Mouse (Mus musculus) thymus, postnatal 0 days (tissue): ENCODE results near the gene Ywhag. TPM values are rescaled to one million over a fixed set of nuclear protein-coding genes. Genes with fewer than 3 reads are reported as not detected.

Experiments used
- DNase-seq: peaks from one replicate; pipeline ENCODE4 v3.0.0-alpha.2; 2015; ENCODE audit warnings: low spot score
- polyA plus RNA-seq: library from polyadenylated mRNA; unstranded; fragments of >200 nt; fragmentation: Nextera tagmentation; extraction: Ambion mirVana; gene quantifications from 2 replicates; pipeline ENCODE4 v1.2.1, GENCODE M21; 2015

Gene Ywhag
- polyA plus RNA-seq, 1 experiment from 2014 or later, result 69.8 TPM

DNA sequence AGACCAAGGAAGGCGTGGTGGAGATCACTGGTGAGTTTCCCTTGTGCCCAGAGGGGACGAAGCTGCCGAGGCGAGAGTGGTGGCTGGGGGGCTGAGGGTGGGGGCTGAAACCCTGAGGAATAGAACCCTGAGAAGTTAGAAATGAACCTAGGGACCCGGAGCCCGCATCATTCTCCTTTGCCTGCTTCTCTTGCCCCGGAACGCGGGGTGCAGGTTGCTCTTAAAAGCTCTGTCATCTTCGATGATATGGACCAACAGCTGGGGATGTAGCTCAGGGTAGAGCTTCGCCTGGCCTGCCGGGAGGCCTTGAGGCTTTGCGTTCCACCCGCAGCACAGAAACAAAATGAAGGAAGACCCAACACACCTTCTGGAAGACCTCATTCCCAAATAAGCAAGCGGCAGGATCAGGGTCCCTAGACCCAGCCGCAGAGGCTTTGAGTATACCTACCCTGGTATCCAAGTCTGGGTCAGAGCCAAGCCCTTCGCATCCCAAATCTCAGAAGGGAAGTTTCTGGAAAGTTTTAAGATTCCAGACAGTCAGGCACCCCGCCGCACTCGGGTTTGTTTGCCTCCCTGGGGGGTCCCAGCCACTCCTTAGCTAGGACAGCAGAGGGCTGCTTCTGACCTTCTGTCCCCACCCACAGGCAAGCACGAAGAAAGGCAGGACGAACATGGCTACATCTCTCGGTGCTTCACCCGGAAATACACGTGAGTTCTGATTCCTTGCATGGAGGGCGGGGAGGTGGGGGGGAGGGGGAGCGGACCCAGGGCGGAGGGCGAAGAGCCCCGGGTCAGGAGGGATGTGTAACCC is 45.8 kb downstream of the Ywhag start:
- no peak for DNase-seq

DNA sequence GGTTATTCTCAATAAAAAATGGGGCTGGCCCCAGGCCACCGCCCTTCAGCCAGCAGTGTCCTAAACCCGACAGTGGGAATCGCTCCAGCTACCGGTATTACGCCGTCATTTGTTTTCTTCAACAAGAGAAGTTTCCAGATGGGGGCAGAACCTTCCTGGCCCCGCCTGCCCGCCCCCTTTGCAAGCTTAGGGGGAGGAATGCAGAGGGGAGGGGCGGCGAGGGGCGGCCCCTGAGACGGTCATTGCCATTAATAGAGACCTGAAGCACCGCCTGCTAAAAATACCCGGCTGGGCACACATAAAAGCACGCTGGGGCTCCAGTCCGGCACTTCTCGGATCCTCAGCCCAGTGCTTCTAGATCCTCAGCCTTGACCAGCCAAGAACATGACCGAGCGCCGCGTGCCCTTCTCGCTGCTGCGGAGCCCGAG is 46.7 kb downstream of the Ywhag start, which contains the start of gene Hspb1:
TSS of gene Hspb1 (plus strand) at position 245 of the 428 bp plus-strand sequence.
- no peak for DNase-seq

DNA sequence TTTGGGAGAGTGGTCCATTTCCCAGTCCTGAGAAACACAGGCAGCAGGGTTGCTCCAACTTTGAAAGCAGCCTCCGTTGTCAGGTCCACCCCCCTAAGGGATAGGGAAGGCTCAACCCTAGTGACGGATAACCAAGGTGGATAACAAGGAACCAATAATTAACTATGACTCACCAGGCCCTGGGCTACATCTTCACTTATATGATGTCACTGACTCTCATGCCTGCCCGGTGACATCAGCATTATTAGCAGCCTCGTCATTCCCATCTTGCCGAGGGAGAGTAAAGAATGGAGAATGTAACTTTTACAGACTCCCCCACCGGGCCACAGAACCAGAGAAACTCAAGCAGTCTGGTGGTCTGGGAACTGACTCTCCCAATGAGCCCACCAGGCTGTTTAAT is 49.8 kb downstream of the Ywhag start:
- DNase-seq, result no peak

- DNase-seq, result no peak
Observed at GRCm38 (mm10) chr5:135879449-135880158, 54.8 kb downstream of the Ywhag start.

DNA sequence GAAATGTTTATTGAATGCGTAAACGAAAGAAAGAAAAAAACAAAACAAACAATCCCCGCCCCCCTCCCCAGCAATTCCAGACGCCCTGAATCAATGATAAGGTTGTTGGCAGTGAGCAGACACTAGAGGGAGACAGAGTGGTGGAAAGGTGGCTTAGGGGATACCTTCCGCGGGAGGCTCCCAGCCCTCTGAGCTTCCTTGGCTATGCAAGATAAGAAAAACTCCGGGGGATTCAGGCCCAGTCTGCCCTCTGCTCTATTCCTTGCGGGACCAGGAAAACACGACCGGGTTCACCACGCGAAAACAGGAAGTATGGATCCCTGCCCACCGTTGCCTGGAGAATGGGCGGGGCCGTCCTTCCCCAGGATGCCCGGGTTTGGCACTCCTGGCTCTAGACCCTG is 56.6 kb downstream of the Ywhag start:
- peak; percentile 43 for DNase-seq

DNA sequence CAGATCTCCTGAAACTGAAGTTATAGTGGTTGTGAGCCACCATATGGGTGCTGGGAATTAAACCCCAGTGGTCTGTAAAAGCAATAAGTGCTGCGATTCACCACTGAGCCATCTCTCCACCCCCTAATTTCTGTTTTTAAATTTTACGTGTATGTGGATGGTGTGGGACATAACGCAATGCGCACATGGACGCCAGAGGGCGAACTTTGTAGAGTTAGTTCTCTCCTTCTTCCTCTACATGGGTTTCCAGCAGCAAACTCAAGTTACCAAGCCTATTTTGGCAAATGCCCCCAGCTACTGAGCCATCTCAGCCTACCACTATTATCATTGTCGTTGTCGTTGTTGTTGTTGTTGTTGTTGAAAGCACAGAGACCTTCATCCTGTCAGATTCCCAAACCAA is 57.2 kb downstream of the Ywhag start:
- peak; percentile 48 for DNase-seq

DNA sequence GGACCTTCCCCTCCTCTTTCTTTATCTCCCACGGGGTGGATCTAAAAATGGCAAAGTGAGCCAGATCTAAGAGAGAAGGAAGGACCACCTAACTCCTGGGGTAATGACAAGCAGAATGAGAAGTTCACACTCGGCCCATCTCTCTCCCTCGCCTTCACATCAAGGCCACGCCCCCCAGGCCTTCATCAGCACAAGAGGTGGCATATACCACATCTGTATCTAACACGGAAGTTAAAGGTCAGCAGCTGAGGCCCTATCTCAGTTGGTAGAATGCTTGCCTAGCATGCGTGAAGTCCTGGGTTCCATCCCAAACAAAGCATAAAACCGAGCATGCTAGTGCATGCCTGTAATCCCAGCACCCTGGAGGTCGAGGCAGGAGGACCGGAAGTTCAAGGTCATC is 60.7 kb downstream of the Ywhag start:
- DNase-seq, result no peak

DNA sequence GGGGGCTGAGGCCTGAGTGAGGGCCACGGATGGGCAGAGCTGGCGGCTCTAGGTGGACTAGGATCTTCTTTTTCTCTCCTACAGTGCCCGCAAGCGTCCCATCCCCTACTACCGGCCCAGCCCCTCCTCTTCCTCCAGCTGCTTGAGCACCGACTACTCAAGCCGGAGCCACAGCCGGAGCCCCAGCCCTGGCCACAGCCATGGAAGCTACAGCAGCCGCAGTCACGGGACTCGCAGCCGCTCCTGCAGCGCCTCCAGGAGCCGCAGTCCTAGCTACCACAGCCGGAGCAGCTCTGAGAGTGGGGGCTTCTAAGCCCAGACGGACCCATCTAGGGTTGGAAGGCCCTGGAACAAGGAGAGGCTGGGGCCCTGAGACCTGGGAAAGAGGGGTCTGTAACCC is 61.4 kb downstream of the Ywhag start:
- no peak for DNase-seq

DNA sequence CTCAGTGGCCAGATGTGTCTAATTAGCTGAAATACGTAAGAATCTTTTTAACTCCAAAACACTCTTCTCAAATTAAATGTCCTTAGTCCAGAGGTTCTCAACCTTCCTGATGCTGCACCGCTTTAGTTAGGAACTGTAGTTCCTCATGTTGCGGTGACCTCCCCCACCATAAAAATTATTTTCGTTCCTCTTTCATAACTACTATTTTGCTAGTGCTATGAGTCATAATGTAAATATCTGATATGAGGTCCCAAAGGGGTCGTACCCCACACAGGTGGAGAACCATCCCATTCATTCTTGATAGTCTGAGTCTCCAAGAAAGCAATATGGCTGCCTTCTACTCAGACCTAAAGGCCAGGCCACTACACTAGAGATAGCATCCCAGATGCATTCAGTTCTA is 63.9 kb downstream of the Ywhag start:
- DNase-seq, result no peak

DNA sequence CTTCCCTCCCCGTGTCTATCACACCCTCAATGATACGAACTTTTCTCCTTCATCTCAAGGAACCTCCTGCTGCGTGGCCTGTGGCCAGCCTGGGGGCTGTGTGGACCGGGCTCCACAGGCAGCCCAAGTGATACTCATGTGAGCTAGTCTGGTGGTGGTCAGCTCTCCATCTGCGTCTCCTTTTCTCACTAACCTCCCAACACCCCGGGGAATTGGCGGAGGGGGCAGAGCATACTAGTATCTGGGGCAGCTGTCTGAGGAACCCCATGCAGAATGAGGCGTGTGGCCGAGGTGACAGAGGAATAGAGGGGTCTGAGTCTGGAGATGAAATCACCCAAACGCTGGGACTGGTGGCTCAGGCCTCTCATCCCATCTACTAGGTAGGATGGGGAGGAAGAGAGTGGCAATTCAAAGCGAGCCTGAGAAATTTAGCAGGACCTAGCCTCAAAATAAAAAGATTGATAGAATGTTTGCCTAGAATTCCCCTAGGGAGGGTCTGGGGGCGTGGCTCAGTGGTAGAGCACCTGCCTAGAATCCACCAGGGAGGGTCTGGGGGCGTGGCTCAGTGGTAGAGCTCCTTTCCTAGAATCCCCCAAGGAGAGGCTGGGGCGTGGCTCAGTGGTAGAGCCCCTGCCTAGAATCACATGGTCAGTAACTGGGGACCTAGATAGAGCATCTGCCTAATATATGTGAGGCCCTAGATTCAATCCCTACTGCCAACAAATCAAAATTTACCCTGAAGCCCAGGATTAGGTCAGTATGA is 64.6 kb downstream of the Ywhag start:
- DNase-seq, result no peak

GRCm38 (mm10) chr5:135868653-135869052 is 65.8 kb downstream of the Ywhag start:
- no peak for DNase-seq

DNA sequence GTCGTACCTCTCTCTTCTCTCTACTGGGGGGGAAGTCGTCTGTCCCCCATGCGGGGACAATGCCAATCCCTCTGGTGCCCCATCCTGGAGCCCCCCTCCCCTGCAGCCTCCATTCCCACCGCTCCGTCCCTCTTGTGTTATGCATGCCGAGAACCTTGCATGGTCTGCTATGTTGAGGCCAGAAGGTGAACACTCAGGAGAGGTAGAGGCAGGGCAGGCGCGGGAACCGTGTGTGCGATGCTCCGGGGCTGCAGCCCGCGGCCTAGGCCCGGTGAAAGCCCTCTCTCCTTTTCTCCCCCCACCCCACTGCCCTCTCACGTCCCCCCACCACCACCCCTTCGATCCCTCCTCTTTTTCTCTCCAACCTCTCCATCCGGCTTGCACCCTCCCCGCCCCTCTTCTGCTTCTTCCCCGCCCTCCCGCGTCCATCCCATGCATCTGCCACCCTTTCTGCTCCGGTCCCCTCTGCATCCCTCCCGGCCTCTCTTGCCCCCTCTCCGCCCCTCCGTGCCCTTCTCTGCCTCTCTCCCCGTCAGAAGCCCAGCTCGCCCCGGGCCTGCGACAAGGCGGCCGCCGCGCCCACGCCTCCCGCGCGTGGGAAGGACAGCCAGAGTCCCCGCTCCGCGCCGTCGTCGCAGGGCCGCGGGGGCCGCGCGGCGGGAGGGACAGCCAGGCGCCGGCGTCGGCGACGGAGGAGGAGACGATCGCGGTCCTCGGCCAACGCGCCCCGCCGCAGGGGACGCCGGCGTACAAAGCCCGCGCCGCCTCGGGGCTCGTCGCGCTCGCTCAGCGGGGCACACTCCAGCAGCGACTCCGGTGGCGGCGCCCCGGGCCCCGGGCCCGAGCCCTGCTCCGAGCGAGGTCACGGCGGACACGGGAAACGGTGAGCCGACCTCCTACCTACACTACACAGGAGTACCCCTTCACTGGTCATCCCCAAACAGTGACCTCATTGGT is 66.5 kb downstream of the Ywhag start:
- DNase-seq, result no peak

GRCm38 (mm10) chr5:135866662-135867061 is 67.8 kb downstream of the Ywhag start:
- DNase-seq, result no peak

Other genes with a start within 250 kb of the Ywhag start
- gene Tmem120a, start 190.2 kb downstream of the Ywhag start, polyA plus RNA-seq, result 37.3 and 40.4 TPM in 2 replicates
- gene Styxl1, start 156.2 kb downstream of the Ywhag start, polyA plus RNA-seq, result 0.83 and 0.96 TPM in 2 replicates
- 525 and 570 TPM in 2 replicates for gene Mdh2, start 156.1 kb downstream of the Ywhag start, polyA plus RNA-seq
- gene Srrm3, start 127.7 kb downstream of the Ywhag start, polyA plus RNA-seq, result 0.09 TPM in 1 of 2 replicates, not detected in the other
- gene Hspb1, start 46.7 kb downstream of the Ywhag start, polyA plus RNA-seq, result 23.7 and 29.1 TPM in 2 replicates
- gene Ssc4d, start 39.9 kb upstream of the Ywhag start, polyA plus RNA-seq, result 1.6 and 2.7 TPM in 2 replicates
- gene Zp3, start 45.5 kb upstream of the Ywhag start, polyA plus RNA-seq, result 0.53 and 0.64 TPM in 2 replicates
- 43.9 and 46.0 TPM in 2 replicates for gene Dtx2, start 60.2 kb upstream of the Ywhag start, polyA plus RNA-seq
- gene Upk3b, start 103.9 kb upstream of the Ywhag start, polyA plus RNA-seq, result 0.32 and 0.48 TPM in 2 replicates
- 2.1 and 8.2 TPM in 2 replicates for gene Upk3bl, start 119.9 kb upstream of the Ywhag start, polyA plus RNA-seq
- gene Rasa4, start 149.3 kb upstream of the Ywhag start, polyA plus RNA-seq, result 11.2 and 13.3 TPM in 2 replicates
- gene Polr2j, start 182.0 kb upstream of the Ywhag start, polyA plus RNA-seq, result 312 and 321 TPM in 2 replicates
- 66.5 and 67.6 TPM in 2 replicates for gene Lrwd1, start 201.5 kb upstream of the Ywhag start, polyA plus RNA-seq
- 38.0 and 38.5 TPM in 2 replicates for gene Alkbh4, start 201.5 kb upstream of the Ywhag start, polyA plus RNA-seq
- gene Orai2, start 236.1 kb upstream of the Ywhag start, polyA plus RNA-seq, result 54.7 and 67.8 TPM in 2 replicates